Mouse (Mus musculus): Measurements from ENCODE around the gene Tmprss6. TPM values are rescaled to one million over a fixed set of nuclear protein-coding genes. Genes with fewer than 3 reads are reported as not detected.
A peak's percentile ranks its signal among the peaks of the same experiment; 100 is the strongest.

Tmprss6 gene
- polyA plus RNA-seq, 1 experiment from 2014 or later: 0.19 TPM

DNA sequence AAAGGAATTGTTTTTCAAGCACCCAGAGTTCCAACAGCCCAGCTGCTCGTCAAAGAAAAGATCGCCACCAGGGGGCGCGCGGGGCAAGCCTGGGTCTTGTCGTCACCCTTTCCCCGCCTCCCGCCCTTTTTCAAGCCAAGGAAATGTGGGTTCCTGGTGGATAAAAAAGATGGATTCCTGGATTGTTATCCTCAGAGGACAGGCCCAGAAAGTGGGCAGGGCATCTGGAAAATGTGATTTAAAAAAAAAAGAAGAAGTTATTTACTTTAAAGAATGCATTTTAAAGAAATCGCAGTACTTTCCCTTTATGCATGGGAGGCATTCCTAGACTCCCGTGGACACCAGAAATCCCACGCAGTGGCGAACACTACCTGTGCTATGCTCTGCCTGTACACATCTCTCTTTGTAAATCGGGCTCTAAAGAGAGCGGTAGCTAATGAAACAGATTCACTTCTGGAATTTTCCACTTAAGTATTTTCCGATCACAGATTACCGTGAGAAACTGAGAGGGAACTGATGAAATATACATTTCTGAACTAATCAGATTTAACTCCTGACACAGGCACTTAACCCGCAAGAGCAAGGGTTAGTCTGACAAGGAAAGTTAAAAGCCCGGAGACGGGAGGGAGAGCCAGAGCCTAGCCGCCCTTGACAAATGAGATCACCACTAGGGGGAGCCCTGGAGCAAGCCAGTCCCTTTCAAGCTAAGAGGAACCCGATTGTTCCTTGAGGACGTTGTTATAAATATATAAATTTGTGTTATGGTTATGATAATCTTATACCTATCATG is 20.5 kb downstream of the Tmprss6 start:
- H3K4me1 ChIP-seq (replicated peaks): peaks cover 35% of the 10 kb centered on the region
- under 1% methylated on average over 22 of the region's 22 CpGs for WGBS
- no peaks in the 10 kb centered on the region for H3K27me3 ChIP-seq (replicated peaks)
- ATAC-seq (ENCODE audit: insufficient number of reproducible peaks, low FRiP score): no peak
- peak overlapping the region; percentile 31 for H3K4me3 ChIP-seq
- H3K4me2 ChIP-seq: peak overlapping the region; percentile 70
- H3K9ac ChIP-seq: peak overlapping the region; percentile 62
- no peaks in the 10 kb centered on the region for H3K9me3 ChIP-seq (replicated peaks)
- peak overlapping the region; percentile 89 for H3K27ac ChIP-seq (ENCODE audit: poor library complexity, severe bottlenecking)
- no peaks in the 10 kb centered on the region for H3K36me3 ChIP-seq

DNA sequence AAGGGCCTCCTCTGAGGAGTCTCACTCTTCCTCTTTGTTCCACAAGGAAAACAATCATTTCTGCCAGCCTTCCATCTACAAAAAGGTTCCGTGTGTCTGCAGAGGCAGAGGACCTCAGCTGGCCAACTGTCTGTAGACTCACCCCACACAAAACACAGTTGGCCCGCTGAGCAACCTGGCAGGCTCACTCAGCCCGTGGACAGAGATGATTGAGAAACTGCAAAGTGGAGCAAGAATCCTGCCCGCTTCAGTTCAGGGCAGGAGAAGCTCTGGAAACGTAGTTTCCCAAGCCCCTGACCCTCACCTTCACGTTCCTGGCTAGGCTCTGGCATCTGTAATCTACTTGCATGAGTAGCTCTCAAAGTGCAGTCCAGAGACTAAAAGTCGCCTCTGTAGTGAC is 21.3 kb downstream of the Tmprss6 start:
- no peaks in the 10 kb centered on the region for H3K27me3 ChIP-seq (replicated peaks)
- 35% methylated on average over 7 of the region's 7 CpGs for WGBS
- no peaks in the 10 kb centered on the region for H3K36me3 ChIP-seq
- H3K27ac ChIP-seq (ENCODE audit: poor library complexity, severe bottlenecking): no peak overlapping the region
- H3K4me1 ChIP-seq (replicated peaks): peaks cover 35% of the 10 kb centered on the region
- no peaks in the 10 kb centered on the region for H3K9me3 ChIP-seq (replicated peaks)
- H3K9ac ChIP-seq: no peak overlapping the region
- H3K4me2 ChIP-seq: no peak overlapping the region
- ATAC-seq (ENCODE audit: insufficient number of reproducible peaks, low FRiP score): no peak
- H3K4me3 ChIP-seq: no peak overlapping the region

DNA sequence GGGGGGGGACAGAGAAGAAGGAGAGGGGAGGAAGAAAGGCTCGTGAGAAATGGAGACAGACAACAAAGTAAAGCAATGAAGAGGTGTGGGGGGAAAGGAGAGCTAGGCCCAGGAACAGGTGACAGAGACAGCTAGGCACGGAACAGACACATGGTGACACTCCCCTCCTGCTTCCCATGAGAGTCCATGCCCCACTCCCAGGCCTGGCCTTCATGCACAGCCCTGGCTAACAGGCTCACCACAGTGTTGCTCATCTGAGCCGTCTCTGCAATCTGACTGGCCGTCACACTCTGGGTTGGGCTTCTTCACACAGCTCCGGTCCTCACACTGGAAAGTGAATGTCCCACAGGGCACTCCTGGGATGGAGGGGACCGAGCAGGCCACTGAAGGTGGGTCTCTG is 24.6 kb downstream of the Tmprss6 start:
- Histone ChIP-seq H3K4me1 (replicated peaks) (peaks cover 45% of the 10 kb centered on the region), H3K9ac (no peak overlapping the region)
- 45% methylated on average over 6 of the region's 6 CpGs for WGBS

DNA sequence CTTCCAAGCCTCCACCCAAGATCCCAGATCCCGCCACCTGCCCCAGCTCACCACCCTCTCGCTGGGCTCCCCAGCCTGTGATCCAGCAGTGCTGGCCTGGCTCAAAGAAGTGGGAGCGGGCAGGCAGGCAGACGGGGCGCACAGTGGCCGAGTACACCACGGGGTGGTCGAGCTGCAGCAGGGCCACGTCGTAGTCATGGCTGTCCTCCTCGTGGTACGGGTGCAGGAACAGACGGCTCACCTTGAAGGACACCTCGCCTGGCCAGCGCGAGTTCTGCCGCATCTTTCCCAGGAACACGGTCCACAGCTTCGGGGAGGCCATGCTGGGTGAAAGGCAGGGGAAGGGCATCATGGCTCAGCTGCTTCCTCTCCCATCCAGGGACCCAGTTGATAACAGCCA is 26.2 kb downstream of the Tmprss6 start:
- no peak overlapping the region for H3K9ac ChIP-seq
- no peaks in the 10 kb centered on the region for H3K36me3 ChIP-seq
- H3K27me3 ChIP-seq (replicated peaks): no peaks in the 10 kb centered on the region; the same call in 1 of the 2 replicates
- no peak for ATAC-seq (ENCODE audit: insufficient number of reproducible peaks, low FRiP score)
- H3K9me3 ChIP-seq (replicated peaks): no peaks in the 10 kb centered on the region
- peaks cover 56% of the 10 kb centered on the region for H3K4me1 ChIP-seq (replicated peaks)
- no peak overlapping the region for H3K4me2 ChIP-seq
- WGBS: 90% methylated on average over 19 of the region's 19 CpGs
- no peak overlapping the region for H3K27ac ChIP-seq (ENCODE audit: poor library complexity, severe bottlenecking)
- H3K4me3 ChIP-seq: no peak overlapping the region

More for the DNA sequence above, 24.6 kb downstream of the Tmprss6 start:
- Histone ChIP-seq H3K27ac (ENCODE audit: poor library complexity, severe bottlenecking) (no peak overlapping the region), H3K4me2 (no peak overlapping the region), H3K36me3 (no peaks in the 10 kb centered on the region), H3K9me3 (replicated peaks) (no peaks in the 10 kb centered on the region), H3K27me3 (replicated peaks) (no peaks in the 10 kb centered on the region; the same call in 1 of the 2 replicates), H3K4me3 (no peak overlapping the region)
- ATAC-seq (ENCODE audit: insufficient number of reproducible peaks, low FRiP score): no peak

DNA sequence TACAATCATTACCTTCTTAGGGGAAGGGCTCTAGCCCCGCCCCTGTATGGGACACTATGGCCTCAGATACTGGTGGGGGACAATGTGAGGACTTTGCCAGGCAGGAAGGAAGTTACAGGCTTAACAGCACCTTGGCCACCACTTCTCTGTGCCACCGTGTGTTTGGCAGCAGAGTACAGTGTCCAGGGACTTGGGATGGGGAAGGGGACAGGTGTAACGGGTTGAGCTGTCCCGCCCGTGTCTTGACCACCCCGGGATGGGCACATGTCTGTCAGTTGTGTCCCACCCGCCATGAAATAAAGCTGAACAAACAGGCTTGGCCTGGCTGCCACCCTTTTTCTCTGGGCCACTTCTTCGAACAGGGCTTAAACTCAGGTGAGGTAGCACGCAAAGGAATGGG is 29.5 kb downstream of the Tmprss6 start:
- peaks cover 16% of the 10 kb centered on the region for H3K27me3 ChIP-seq (replicated peaks)
- no peak overlapping the region for H3K9ac ChIP-seq
- 71% methylated on average over 9 of the region's 9 CpGs for WGBS
- no peak overlapping the region for H3K4me2 ChIP-seq
- no peak overlapping the region for H3K4me3 ChIP-seq
- ATAC-seq (ENCODE audit: insufficient number of reproducible peaks, low FRiP score): no peak
- no peaks in the 10 kb centered on the region for H3K9me3 ChIP-seq (replicated peaks)
- peaks cover 62% of the 10 kb centered on the region for H3K4me1 ChIP-seq (replicated peaks)
- H3K36me3 ChIP-seq: peaks cover 8% of the 10 kb centered on the region; the same call in 1 of the 2 replicates
- H3K27ac ChIP-seq (ENCODE audit: poor library complexity, severe bottlenecking): no peak overlapping the region

DNA sequence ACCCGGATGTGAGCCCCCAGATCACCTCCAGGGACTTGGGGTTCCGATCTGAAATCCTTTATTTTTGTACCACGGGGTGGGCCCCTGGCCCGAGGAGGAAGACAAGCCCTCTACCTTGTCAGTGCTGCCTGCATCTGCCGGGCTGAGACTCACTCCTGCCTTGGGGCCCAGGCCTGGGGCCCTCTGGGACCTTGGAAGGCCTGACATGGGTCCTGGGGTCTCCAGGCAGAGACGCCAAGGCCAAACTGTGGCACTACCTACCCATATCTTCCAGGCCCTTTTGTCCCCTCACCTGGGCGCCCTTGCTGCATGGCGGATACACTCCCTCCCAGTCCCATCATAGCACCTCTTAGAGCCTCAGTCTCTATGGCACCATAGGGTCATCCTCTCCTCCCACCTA is 29.9 kb downstream of the Tmprss6 start:
- no peak for ATAC-seq (ENCODE audit: insufficient number of reproducible peaks, low FRiP score)
- H3K4me2 ChIP-seq: no peak overlapping the region
- peaks cover 16% of the 10 kb centered on the region for H3K27me3 ChIP-seq (replicated peaks)
- no peak overlapping the region for H3K9ac ChIP-seq
- H3K4me3 ChIP-seq: no peak overlapping the region
- WGBS: 57% methylated on average over 8 of the region's 8 CpGs
- no peaks in the 10 kb centered on the region for H3K9me3 ChIP-seq (replicated peaks)
- H3K36me3 ChIP-seq: peaks cover 12% of the 10 kb centered on the region; the same call in 1 of the 2 replicates
- H3K4me1 ChIP-seq (replicated peaks): peaks cover 58% of the 10 kb centered on the region
- no peak overlapping the region for H3K27ac ChIP-seq (ENCODE audit: poor library complexity, severe bottlenecking)

DNA sequence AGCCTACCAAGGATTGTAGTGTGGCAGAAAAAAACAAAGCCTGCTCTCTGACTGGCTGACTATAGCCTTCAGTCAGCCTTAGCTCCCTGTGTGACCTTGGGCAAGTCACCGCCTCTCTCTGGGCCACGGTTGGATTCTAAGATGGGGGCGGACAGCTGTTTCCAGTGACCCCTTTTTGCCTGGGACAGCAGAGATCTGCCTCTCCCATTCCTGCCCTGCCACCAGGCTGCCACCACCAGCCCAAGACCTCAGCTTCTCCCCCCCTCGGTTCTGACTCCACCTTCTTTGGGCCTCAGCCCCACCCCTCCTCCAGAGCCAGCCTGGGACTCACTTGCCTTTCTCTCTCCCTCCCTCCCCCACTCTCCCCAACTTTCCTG is 30.4 kb downstream of the Tmprss6 start:
- Histone ChIP-seq H3K9me3 (replicated peaks) (no peaks in the 10 kb centered on the region), H3K4me1 (replicated peaks) (peaks cover 57% of the 10 kb centered on the region), H3K9ac (0 out of 2 replicates have a peak overlapping the region, but pooled peaks have one; percentile 27), H3K4me3 (no peak overlapping the region), H3K4me2 (no peak overlapping the region), H3K27ac (ENCODE audit: poor library complexity, severe bottlenecking) (no peak overlapping the region), H3K27me3 (replicated peaks) (peaks cover 16% of the 10 kb centered on the region), H3K36me3 (peaks cover 17% of the 10 kb centered on the region; the same call in 1 of the 2 replicates)
- no peak for ATAC-seq (ENCODE audit: insufficient number of reproducible peaks, low FRiP score)
- 29% methylated on average over 4 of the region's 4 CpGs for WGBS

DNA sequence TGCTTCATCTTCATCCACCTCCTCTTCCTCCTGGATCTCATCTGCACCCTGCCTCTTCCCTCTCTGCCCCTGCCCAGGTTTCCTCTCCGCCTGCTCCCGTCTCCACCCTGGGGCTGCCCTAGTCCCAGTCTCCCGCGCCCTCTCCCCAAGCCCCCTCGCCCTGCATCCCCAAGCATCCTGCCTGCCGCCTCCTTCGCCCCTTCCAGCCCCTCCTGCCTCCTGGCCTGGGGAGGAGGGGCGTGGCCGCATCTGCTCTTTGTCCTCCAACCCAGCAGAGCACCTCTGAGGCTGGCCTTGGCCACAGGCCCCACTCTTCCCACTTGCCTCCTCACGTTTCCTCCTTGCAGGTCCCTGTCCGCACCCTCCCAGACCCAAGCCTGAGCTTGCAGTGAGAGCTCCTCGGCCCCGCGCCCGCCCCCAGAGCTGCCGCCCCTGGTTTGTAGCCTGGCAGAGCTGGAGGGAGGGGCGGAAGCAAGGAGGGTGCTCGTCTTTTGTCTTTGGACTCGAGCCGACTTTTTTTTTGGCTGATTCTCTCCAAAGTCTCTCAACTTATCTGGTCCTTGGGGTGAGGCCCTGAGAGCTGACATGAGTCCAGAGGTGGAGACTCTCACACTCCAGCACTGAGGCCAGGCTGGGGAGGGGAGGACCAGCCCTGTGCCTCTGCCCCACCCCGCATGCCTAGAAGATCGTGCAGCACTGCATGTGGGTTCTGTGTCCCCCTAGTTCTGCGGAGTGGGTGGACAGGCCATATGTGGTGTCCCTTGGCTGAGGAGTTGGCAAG is 31.0 kb downstream of the Tmprss6 start:
- peak overlapping the region; percentile 26 for H3K27ac ChIP-seq (ENCODE audit: poor library complexity, severe bottlenecking)
- H3K27me3 ChIP-seq (replicated peaks): peaks cover 16% of the 10 kb centered on the region
- H3K9ac ChIP-seq: peak overlapping the region; percentile 27; the same call in 1 of the 2 replicates
- peaks cover 57% of the 10 kb centered on the region for H3K4me1 ChIP-seq (replicated peaks)
- H3K4me3 ChIP-seq: peak overlapping the region; percentile 34
- no peaks in the 10 kb centered on the region for H3K9me3 ChIP-seq (replicated peaks)
- H3K36me3 ChIP-seq: peaks cover 19% of the 10 kb centered on the region; the same call in 1 of the 2 replicates
- peak; percentile 7 for ATAC-seq (ENCODE audit: insufficient number of reproducible peaks, low FRiP score)
- H3K4me2 ChIP-seq: peak overlapping the region; percentile 68
- WGBS: 15% methylated on average over 23 of the region's 23 CpGs

DNA sequence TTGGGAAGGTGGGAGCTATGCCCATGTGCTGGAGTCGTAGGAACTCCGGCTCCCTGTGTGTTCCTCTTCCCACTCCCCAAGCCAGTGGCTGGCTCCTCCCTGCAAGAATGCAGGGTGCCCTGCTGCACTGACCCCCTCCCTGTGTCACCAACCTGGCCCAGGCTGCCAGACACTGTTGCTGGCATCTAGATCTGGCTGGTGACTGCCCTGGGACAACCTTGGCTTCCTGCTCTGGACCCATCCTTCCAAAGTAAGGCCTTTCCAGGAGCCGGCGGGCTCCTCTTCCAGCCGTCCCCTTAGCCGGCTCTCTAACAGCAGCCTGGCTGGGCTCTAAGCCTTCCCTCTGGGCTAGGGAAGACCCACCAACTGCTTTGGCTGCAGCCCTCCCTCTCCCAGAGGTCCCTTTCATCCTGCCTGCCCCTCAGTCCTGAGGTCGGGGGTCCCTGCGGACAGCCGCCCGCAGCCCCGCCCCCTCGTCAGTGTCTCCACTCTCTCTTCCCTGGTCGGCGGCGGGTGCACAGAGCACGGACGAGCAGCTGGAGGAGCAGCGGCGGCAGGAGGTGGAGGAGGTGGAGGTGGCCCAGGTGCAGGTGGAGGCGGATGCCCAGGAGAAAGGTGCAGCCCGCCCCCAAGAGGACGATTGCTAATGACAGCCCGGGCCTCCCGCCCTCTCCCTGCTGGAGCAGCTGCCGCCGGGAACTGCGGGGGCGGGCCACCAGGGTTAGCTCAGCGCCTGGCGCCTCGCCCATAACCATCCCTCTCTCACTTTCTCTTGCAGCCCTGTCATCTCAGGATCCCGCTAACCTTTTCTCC is 31.8 kb downstream of the Tmprss6 start:
- Histone ChIP-seq H3K4me3 (peak overlapping the region; percentile 34), H3K4me1 (replicated peaks) (peaks cover 55% of the 10 kb centered on the region), H3K27ac (ENCODE audit: poor library complexity, severe bottlenecking) (0 out of 2 replicates have a peak overlapping the region, but pooled peaks have one; percentile 26), H3K4me2 (peak overlapping the region; percentile 68), H3K9me3 (replicated peaks) (no peaks in the 10 kb centered on the region), H3K9ac (peak overlapping the region; percentile 27), H3K36me3 (peaks cover 19% of the 10 kb centered on the region; the same call in 1 of the 2 replicates), H3K27me3 (replicated peaks) (peaks cover 16% of the 10 kb centered on the region)
- peak; percentile 43 for ATAC-seq (ENCODE audit: insufficient number of reproducible peaks, low FRiP score)
- 15% methylated on average over 32 of the region's 32 CpGs for WGBS

DNA sequence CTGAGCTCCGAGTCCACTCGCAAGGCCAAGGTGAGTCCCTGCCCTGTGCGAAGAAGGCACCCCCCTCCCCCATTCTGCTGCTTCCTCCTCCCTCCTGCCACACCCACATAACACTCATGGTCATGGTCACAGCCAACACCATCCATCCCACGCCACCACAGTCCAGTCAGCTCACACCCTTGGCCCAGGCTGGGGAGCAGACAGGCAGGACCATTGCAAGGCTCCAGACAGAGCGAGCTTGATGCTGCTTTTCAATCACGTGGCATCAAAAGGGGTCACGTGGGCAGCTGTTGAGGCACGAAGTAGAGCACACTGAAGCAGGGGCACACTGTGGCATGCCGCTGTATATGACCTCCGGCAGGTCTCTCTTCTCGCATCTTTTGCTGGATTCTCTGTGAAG is 32.8 kb downstream of the Tmprss6 start:
- H3K36me3 ChIP-seq: peaks cover 19% of the 10 kb centered on the region; the same call in 1 of the 2 replicates
- H3K9me3 ChIP-seq (replicated peaks): no peaks in the 10 kb centered on the region
- H3K4me1 ChIP-seq (replicated peaks): peaks cover 47% of the 10 kb centered on the region
- ATAC-seq (ENCODE audit: insufficient number of reproducible peaks, low FRiP score): no peak
- H3K27me3 ChIP-seq (replicated peaks): peaks cover 16% of the 10 kb centered on the region
- no peak overlapping the region for H3K27ac ChIP-seq (ENCODE audit: poor library complexity, severe bottlenecking)
- H3K4me3 ChIP-seq: no peak overlapping the region
- no peak overlapping the region for H3K9ac ChIP-seq
- H3K4me2 ChIP-seq: no peak overlapping the region
- 91% methylated on average over 11 of the region's 11 CpGs for WGBS
